Mouse (Mus musculus): Measurements from ENCODE around the gene Gtf3a. TPM values are rescaled to one million over a fixed set of nuclear protein-coding genes. Genes with fewer than 3 reads are reported as not detected.
"Not testable (repeated sequence)": the region's sequence is repeated elsewhere in the genome, so short reads cannot be mapped to it uniquely, and the experiment has no call there.

Gene Gtf3a
- polyA plus RNA-seq, 1 experiment from 2014 or later = 68.3 TPM

GRCm38 (mm10) chr5:146916806-146917205 lies 31.7 kb upstream of the Gtf3a start:
- 26% methylated on average over 6 of the region's 6 CpGs for WGBS
- Histone ChIP-seq H3K9me3 (replicated peaks) (no peaks in the 10 kb centered on the region), H3K4me1 (replicated peaks) (peaks cover 10% of the 10 kb centered on the region), H3K36me3 (no peaks in the 10 kb centered on the region), H3K9ac (no peak overlapping the region), H3K4me3 (no peak overlapping the region), H3K27me3 (peaks cover 9% of the 10 kb centered on the region; the same call in 1 of the 2 replicates), H3K4me2 (no peak overlapping the region), H3K27ac (no peak overlapping the region)
- ATAC-seq (replicated peaks; ENCODE audit: insufficient number of reproducible peaks, insufficient read depth, low FRiP score, low read depth) = no peak

GRCm38 (mm10) chr5:146917357-146917756 lies 31.1 kb upstream of the Gtf3a start:
- 80% methylated on average over 6 of the region's 6 CpGs for WGBS
- not testable (repeated sequence) for H3K4me1 ChIP-seq (replicated peaks); H3K4me2 ChIP-seq; H3K9me3 ChIP-seq (replicated peaks); ATAC-seq (replicated peaks; ENCODE audit: insufficient number of reproducible peaks, insufficient read depth, low FRiP score, low read depth); H3K9ac ChIP-seq; H3K4me3 ChIP-seq; H3K27ac ChIP-seq; H3K27me3 ChIP-seq; H3K36me3 ChIP-seq

- Histone ChIP-seq H3K27ac (no peak overlapping the region), H3K9me3 (replicated peaks) (no peaks in the 10 kb centered on the region), H3K4me3 (peak overlapping the region; percentile 24), H3K9ac (no peak overlapping the region), H3K4me1 (replicated peaks) (peaks cover 10% of the 10 kb centered on the region), H3K4me2 (peak overlapping the region; percentile 61), H3K27me3 (no peaks in the 10 kb centered on the region; the same call in 1 of the 2 replicates), H3K36me3 (no peaks in the 10 kb centered on the region)
- no peak for ATAC-seq (replicated peaks; ENCODE audit: insufficient number of reproducible peaks, insufficient read depth, low FRiP score, low read depth)
- 21% methylated on average over 6 of the region's 6 CpGs for WGBS
These were observed 28.6 kb upstream of the Gtf3a start for GRCm38 (mm10) chr5:146919874-146920273.

- Histone ChIP-seq H3K4me1 (replicated peaks) (peaks cover 10% of the 10 kb centered on the region), H3K27ac (no peak overlapping the region), H3K9me3 (replicated peaks) (no peaks in the 10 kb centered on the region), H3K9ac (no peak overlapping the region), H3K4me2 (peak overlapping the region; percentile 61), H3K4me3 (peak overlapping the region; percentile 24), H3K27me3 (no peaks in the 10 kb centered on the region; the same call in 1 of the 2 replicates), H3K36me3 (no peaks in the 10 kb centered on the region)
- WGBS = 5% methylated on average over 23 of the region's 27 CpGs
- ATAC-seq (replicated peaks; ENCODE audit: insufficient number of reproducible peaks, insufficient read depth, low FRiP score, low read depth) = no peak; the same call in 1 of the 2 replicates
These were observed 27.9 kb upstream of the Gtf3a start for GRCm38 (mm10) chr5:146920314-146921161.

- no peak overlapping the region for H3K4me2 ChIP-seq
- H3K4me1 ChIP-seq (replicated peaks) = peaks cover 10% of the 10 kb centered on the region
- no peak overlapping the region for H3K9ac ChIP-seq
- no peak overlapping the region for H3K4me3 ChIP-seq
- ATAC-seq (replicated peaks; ENCODE audit: insufficient number of reproducible peaks, insufficient read depth, low FRiP score, low read depth) = no peak
- no peaks in the 10 kb centered on the region for H3K36me3 ChIP-seq
- H3K9me3 ChIP-seq (replicated peaks) = no peaks in the 10 kb centered on the region
- 46% methylated on average over 8 of the region's 8 CpGs for WGBS
- H3K27ac ChIP-seq = no peak overlapping the region
- no peaks in the 10 kb centered on the region; the same call in 1 of the 2 replicates for H3K27me3 ChIP-seq
These were observed 27.2 kb upstream of the Gtf3a start for GRCm38 (mm10) chr5:146921224-146921623.

GRCm38 (mm10) chr5:146923547-146923946 lies 24.9 kb upstream of the Gtf3a start:
- Histone ChIP-seq H3K27ac (no peak overlapping the region), H3K27me3 (no peaks in the 10 kb centered on the region; the same call in 1 of the 2 replicates), H3K4me1 (replicated peaks) (peaks cover 10% of the 10 kb centered on the region), H3K4me3 (no peak overlapping the region), H3K9ac (no peak overlapping the region), H3K9me3 (replicated peaks) (no peaks in the 10 kb centered on the region), H3K36me3 (no peaks in the 10 kb centered on the region), H3K4me2 (no peak overlapping the region)
- ATAC-seq (replicated peaks; ENCODE audit: insufficient number of reproducible peaks, insufficient read depth, low FRiP score, low read depth) = no peak
- whole genome bisulfite sequencing = 61% methylated on average over 5 of the region's 5 CpGs

- no peak overlapping the region for H3K9ac ChIP-seq
- no peak for ATAC-seq (replicated peaks; ENCODE audit: insufficient number of reproducible peaks, insufficient read depth, low FRiP score, low read depth)
- H3K4me1 ChIP-seq (replicated peaks) = no peaks in the 10 kb centered on the region
- no peaks in the 10 kb centered on the region for H3K36me3 ChIP-seq
- 86% methylated on average over 5 of the region's 5 CpGs for WGBS
- no peak overlapping the region for H3K4me2 ChIP-seq
- no peaks in the 10 kb centered on the region for H3K27me3 ChIP-seq
- no peak overlapping the region for H3K27ac ChIP-seq
- no peak overlapping the region for H3K4me3 ChIP-seq
- no peaks in the 10 kb centered on the region for H3K9me3 ChIP-seq (replicated peaks)
These were observed 21.8 kb upstream of the Gtf3a start for GRCm38 (mm10) chr5:146926673-146927072.

- H3K27me3 ChIP-seq = no peaks in the 10 kb centered on the region
- ATAC-seq (replicated peaks; ENCODE audit: insufficient number of reproducible peaks, insufficient read depth, low FRiP score, low read depth) = no peak
- H3K27ac ChIP-seq = no peak overlapping the region
- no peak overlapping the region for H3K9ac ChIP-seq
- WGBS = 78% methylated on average over 7 of the region's 7 CpGs
- H3K4me1 ChIP-seq (replicated peaks) = no peaks in the 10 kb centered on the region
- H3K9me3 ChIP-seq (replicated peaks) = no peaks in the 10 kb centered on the region
- H3K4me2 ChIP-seq = no peak overlapping the region
- no peaks in the 10 kb centered on the region for H3K36me3 ChIP-seq
- H3K4me3 ChIP-seq = no peak overlapping the region
These were observed 17.0 kb upstream of the Gtf3a start for GRCm38 (mm10) chr5:146931422-146931821.

- Histone ChIP-seq H3K9me3 (replicated peaks) (no peaks in the 10 kb centered on the region), H3K4me1 (replicated peaks) (no peaks in the 10 kb centered on the region), H3K27me3 (no peaks in the 10 kb centered on the region), H3K9ac (no peak overlapping the region), H3K4me3 (no peak overlapping the region), H3K4me2 (no peak overlapping the region), H3K36me3 (no peaks in the 10 kb centered on the region), H3K27ac (no peak overlapping the region)
- 65% methylated on average over 16 of the region's 16 CpGs for WGBS
- no peak for ATAC-seq (replicated peaks; ENCODE audit: insufficient number of reproducible peaks, insufficient read depth, low FRiP score, low read depth)
These were observed 16.4 kb upstream of the Gtf3a start for GRCm38 (mm10) chr5:146931904-146932553.

- H3K4me2 ChIP-seq = no peak overlapping the region
- H3K9me3 ChIP-seq (replicated peaks) = no peaks in the 10 kb centered on the region
- H3K36me3 ChIP-seq = no peaks in the 10 kb centered on the region
- H3K4me1 ChIP-seq (replicated peaks) = no peaks in the 10 kb centered on the region
- WGBS = 77% methylated on average over 12 of the region's 12 CpGs
- no peak for ATAC-seq (replicated peaks; ENCODE audit: insufficient number of reproducible peaks, insufficient read depth, low FRiP score, low read depth)
- H3K27me3 ChIP-seq = 0 out of 2 replicates have a peak, but pooled peaks cover 3% of the 10 kb centered on the region
- no peak overlapping the region for H3K4me3 ChIP-seq
- H3K9ac ChIP-seq = no peak overlapping the region
- no peak overlapping the region for H3K27ac ChIP-seq
These were observed 15.0 kb upstream of the Gtf3a start for GRCm38 (mm10) chr5:146933466-146933865.

- Histone ChIP-seq H3K36me3 (no peaks in the 10 kb centered on the region), H3K9ac (no peak overlapping the region), H3K9me3 (replicated peaks) (no peaks in the 10 kb centered on the region), H3K27ac (no peak overlapping the region), H3K4me3 (no peak overlapping the region), H3K4me2 (no peak overlapping the region), H3K4me1 (replicated peaks) (no peaks in the 10 kb centered on the region), H3K27me3 (0 out of 2 replicates have a peak, but pooled peaks cover 6% of the 10 kb centered on the region)
- WGBS = 74% methylated on average over 32 of the region's 32 CpGs
- no peak for ATAC-seq (replicated peaks; ENCODE audit: insufficient number of reproducible peaks, insufficient read depth, low FRiP score, low read depth)
These were observed 10.6 kb upstream of the Gtf3a start for GRCm38 (mm10) chr5:146937541-146938503.
